Mouse (Mus musculus) midbrain, embryonic 14.5 days (tissue): ENCODE data around the gene Ncoa1. TPM values are rescaled to one million over a fixed set of nuclear protein-coding genes. Genes with fewer than 3 reads are reported as not detected.

ENCODE experiments used
- ATAC-seq: fragments of 200-750 bp; cut with Nextera tagmentation; 2 replicates; pipeline ENCODE4 v1.8.0; 2017; ENCODE audit warnings: moderate number of reproducible peaks, moderate library complexity; ENCODE audit not compliant: low FRiP score, low TSS enrichment
- DNase-seq: peaks from one replicate; pipeline ENCODE4 v3.0.0-alpha.2; 2015
- H3K27ac ChIP-seq: fragments of 300-500 bp; sonication (generic); replicated peaks from 2 replicates; pipeline ENCODE4 v1.5.1; 2014; ENCODE audit warnings: mild to moderate bottlenecking, low read depth, low read length, moderate library complexity
- H3K27me3 ChIP-seq: fragments of 300-500 bp; sonication (generic); 2 replicates; pipeline ENCODE4 v1.6.1; 2014; ENCODE audit warnings: low read length, control low read depth, mixed read lengths; ENCODE audit not compliant: control insufficient read depth, insufficient read depth
- H3K36me3 ChIP-seq: fragments of 300-500 bp; sonication (generic); 2 replicates; pipeline ENCODE4 v1.6.1; 2014; ENCODE audit warnings: low read length, control low read depth; ENCODE audit not compliant: control insufficient read depth, insufficient read depth
- H3K4me1 ChIP-seq: fragments of 300-500 bp; sonication (generic); 2 replicates; pipeline ENCODE4 v1.6.1; 2014; ENCODE audit warnings: mild to moderate bottlenecking, antibody characterized with exemption, low read length, control low read depth; ENCODE audit not compliant: control insufficient read depth, insufficient read depth
- H3K4me2 ChIP-seq: fragments of 300-500 bp; sonication (generic); 2 replicates; pipeline ENCODE4 v1.6.1; 2014; ENCODE audit warnings: mild to moderate bottlenecking, low read length, moderate library complexity
- H3K4me3 ChIP-seq: fragments of 300-500 bp; sonication (generic); replicated peaks from 2 replicates; pipeline ENCODE4 v1.5.1; 2014; ENCODE audit warnings: low read depth, low read length
- H3K9ac ChIP-seq: fragments of 300-500 bp; sonication (generic); replicated peaks from 2 replicates; pipeline ENCODE4 v1.6.1; 2014; ENCODE audit warnings: mild to moderate bottlenecking, low read length, moderate library complexity
- H3K9me3 ChIP-seq: fragments of 300-500 bp; sonication (generic); 2 replicates; pipeline ENCODE4 v1.6.1; 2016; ENCODE audit warnings: low read length, control low read depth, mixed read lengths; ENCODE audit not compliant: control insufficient read depth
- WGBS: fragments of 180-500 bp; shearing (Covaris S2); extraction: QIAGEN DNeasy Blood & Tissue Kit; methylation state at CpG from one replicate; pipeline ENCODE4 v1.1.7; 2014; 5-methylcytosine and 5-hydroxymethylcytosine counted together
- polyA plus RNA-seq: library from polyadenylated mRNA; unstranded; fragments of >200 nt; fragmentation: Nextera tagmentation; extraction: Ambion mirVana; gene quantifications from 2 replicates; pipeline ENCODE4 v1.2.1, GENCODE M21; 2014

Ncoa1 gene
- polyA plus RNA-seq, 1 experiment from 2014 or later, result 13.9 TPM

DNA sequence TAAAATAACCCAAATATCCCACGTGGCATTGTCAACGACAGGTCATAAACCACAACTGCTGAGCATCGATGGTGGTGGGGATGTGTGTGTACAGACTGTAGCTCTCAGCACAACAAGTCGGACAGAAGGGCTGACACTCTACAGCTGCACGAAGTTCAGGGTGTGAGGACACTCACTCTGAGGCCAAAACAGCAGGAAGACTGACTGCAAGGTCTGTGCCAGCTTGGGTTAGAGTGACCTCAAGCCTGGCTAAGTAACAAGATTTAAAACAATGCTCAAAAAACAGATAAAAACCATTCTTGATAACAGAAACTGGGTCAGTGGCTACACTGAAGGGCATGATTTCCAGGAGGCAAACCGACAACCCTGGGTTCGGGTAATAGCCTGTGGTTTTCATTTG is 246.8 kb downstream of the Ncoa1 start:
- Histone ChIP-seq H3K9ac (no peak overlapping the region), H3K27ac (no peak overlapping the region), H3K36me3 (peaks cover 9% of the 10 kb centered on the region; the same call in 1 of the 2 replicates), H3K4me3 (no peak overlapping the region), H3K4me2 (no peak overlapping the region), H3K27me3 (no peaks in the 10 kb centered on the region), H3K4me1 (no peaks in the 10 kb centered on the region; the same call in 1 of the 2 replicates), H3K9me3 (no peaks in the 10 kb centered on the region)
- WGBS, result 94% methylated on average over 7 of the region's 7 CpGs
- no peak for DNase-seq
- no peak for ATAC-seq

DNA sequence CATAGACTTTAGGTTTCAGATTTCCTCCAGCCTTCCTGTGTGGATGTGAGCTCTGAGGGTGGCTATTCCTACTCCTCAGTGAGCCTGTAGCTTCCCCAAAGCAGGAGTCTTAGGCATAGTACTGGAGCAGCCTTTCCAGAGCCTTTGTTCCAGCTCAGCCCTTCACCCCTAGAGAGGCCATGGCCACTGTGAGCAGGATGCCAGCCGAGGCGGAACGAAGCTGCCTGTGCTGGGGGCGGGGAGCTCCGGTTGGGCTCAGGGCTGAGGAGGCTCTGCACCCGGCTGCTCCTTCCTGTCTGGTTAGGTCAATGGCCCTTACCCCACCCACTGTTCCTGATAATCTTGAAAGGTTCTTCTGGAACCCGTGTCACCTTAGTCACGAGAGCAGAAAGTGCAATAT is 264.1 kb downstream of the Ncoa1 start:
- Histone ChIP-seq H3K4me2 (no peak overlapping the region), H3K36me3 (peaks cover 80% of the 10 kb centered on the region), H3K4me3 (no peak overlapping the region), H3K27ac (no peak overlapping the region), H3K4me1 (no peaks in the 10 kb centered on the region), H3K9me3 (no peaks in the 10 kb centered on the region), H3K9ac (no peak overlapping the region), H3K27me3 (no peaks in the 10 kb centered on the region)
- 59% methylated on average over 8 of the region's 8 CpGs for WGBS
- no peak for DNase-seq
- no peak for ATAC-seq

GRCm38 (mm10) chr12:4211174-4211573 is 265.8 kb downstream of the Ncoa1 start:
- Histone ChIP-seq H3K36me3 (peaks cover 85% of the 10 kb centered on the region), H3K9ac (no peak overlapping the region), H3K4me2 (no peak overlapping the region), H3K4me3 (no peak overlapping the region), H3K27me3 (no peaks in the 10 kb centered on the region), H3K9me3 (no peaks in the 10 kb centered on the region), H3K27ac (no peak overlapping the region), H3K4me1 (no peaks in the 10 kb centered on the region)
- DNase-seq (no peak), ATAC-seq (no peak)
- WGBS, result 94% methylated on average over 9 of the region's 9 CpGs

GRCm38 (mm10) chr12:4209196-4209595 is 267.8 kb downstream of the Ncoa1 start:
- 96% methylated on average over 9 of the region's 9 CpGs for WGBS
- no peaks in the 10 kb centered on the region for H3K9me3 ChIP-seq
- H3K4me3 ChIP-seq, result no peak overlapping the region
- H3K27ac ChIP-seq, result no peak overlapping the region
- H3K4me2 ChIP-seq, result no peak overlapping the region
- ATAC-seq (no peak), DNase-seq (no peak)
- H3K36me3 ChIP-seq, result peaks cover 74% of the 10 kb centered on the region
- no peak overlapping the region for H3K9ac ChIP-seq
- H3K4me1 ChIP-seq, result no peaks in the 10 kb centered on the region
- no peaks in the 10 kb centered on the region for H3K27me3 ChIP-seq

DNA sequence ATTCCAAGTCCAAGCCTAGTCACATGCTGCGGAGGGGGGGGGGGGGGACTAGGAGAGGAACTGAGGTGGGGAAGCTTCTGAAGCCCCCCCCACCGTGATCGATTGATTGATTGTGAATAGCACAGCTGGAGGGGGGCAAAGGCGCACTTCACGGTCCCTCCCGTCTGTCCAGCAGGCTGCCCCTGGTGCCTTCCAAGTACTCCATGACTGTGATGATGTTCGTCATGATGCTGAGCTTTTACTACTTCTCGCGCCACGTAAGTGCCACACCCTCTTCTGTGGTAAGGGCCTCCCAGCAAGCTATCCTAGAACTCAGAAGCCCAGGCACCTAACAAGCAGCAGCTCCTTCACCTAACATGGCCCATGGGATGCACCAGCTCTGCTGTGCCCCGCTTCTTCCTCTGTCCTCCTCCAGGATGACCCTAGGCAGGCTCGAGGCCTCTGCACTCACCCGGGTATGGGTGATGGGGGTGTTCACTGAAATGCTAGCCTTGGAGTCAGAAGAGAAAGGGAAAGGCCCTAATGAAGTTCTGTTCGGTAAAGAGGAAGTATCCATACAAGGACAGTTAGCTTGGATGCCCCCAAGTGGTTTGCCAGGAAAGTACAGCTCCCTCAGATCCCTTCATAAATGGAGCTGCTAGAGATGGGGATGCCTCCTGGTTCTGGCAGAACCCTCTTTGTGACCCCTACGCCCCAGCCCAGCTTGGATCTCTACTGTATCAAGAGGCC is 268.4 kb downstream of the Ncoa1 start:
- no peak overlapping the region for H3K9ac ChIP-seq
- WGBS, result 77% methylated on average over 15 of the region's 15 CpGs
- peaks cover 68% of the 10 kb centered on the region for H3K36me3 ChIP-seq
- peak; percentile 76 for DNase-seq
- ATAC-seq, result no peak
- H3K4me3 ChIP-seq, result no peak overlapping the region
- no peak overlapping the region for H3K4me2 ChIP-seq
- no peaks in the 10 kb centered on the region for H3K4me1 ChIP-seq
- H3K9me3 ChIP-seq, result no peaks in the 10 kb centered on the region
- no peaks in the 10 kb centered on the region for H3K27me3 ChIP-seq
- H3K27ac ChIP-seq, result no peak overlapping the region

- no peaks in the 10 kb centered on the region for H3K9me3 ChIP-seq
- no peak for ATAC-seq
- no peak overlapping the region for H3K27ac ChIP-seq
- no peaks in the 10 kb centered on the region for H3K4me1 ChIP-seq
- H3K4me2 ChIP-seq, result no peak overlapping the region
- no peaks in the 10 kb centered on the region for H3K27me3 ChIP-seq
- H3K9ac ChIP-seq, result no peak overlapping the region
- H3K4me3 ChIP-seq, result no peak overlapping the region
- no peak for DNase-seq
- WGBS, result 95% methylated on average over 11 of the region's 11 CpGs
- H3K36me3 ChIP-seq, result peaks cover 46% of the 10 kb centered on the region
Observed at GRCm38 (mm10) chr12:4206106-4206505, 270.9 kb downstream of the Ncoa1 start.

- no peak overlapping the region for H3K4me3 ChIP-seq
- H3K9ac ChIP-seq, result no peak overlapping the region
- peaks cover 19% of the 10 kb centered on the region; the same call in 1 of the 2 replicates for H3K36me3 ChIP-seq
- ATAC-seq (no peak), DNase-seq (no peak)
- H3K27me3 ChIP-seq, result no peaks in the 10 kb centered on the region
- H3K4me1 ChIP-seq, result no peaks in the 10 kb centered on the region
- H3K4me2 ChIP-seq, result no peak overlapping the region
- H3K27ac ChIP-seq, result no peak overlapping the region
- no peaks in the 10 kb centered on the region for H3K9me3 ChIP-seq
- WGBS, result 94% methylated on average over 4 of the region's 4 CpGs
Observed at GRCm38 (mm10) chr12:4202206-4202605, 274.8 kb downstream of the Ncoa1 start.

GRCm38 (mm10) chr12:4201454-4202200 is 275.4 kb downstream of the Ncoa1 start:
- peaks cover 16% of the 10 kb centered on the region; the same call in 1 of the 2 replicates for H3K36me3 ChIP-seq
- H3K4me3 ChIP-seq, result no peak overlapping the region
- H3K4me2 ChIP-seq, result no peak overlapping the region
- H3K4me1 ChIP-seq, result no peaks in the 10 kb centered on the region
- no peaks in the 10 kb centered on the region for H3K27me3 ChIP-seq
- DNase-seq, result no peak
- no peaks in the 10 kb centered on the region for H3K9me3 ChIP-seq
- H3K9ac ChIP-seq, result no peak overlapping the region
- WGBS, result 82% methylated on average over 13 of the region's 13 CpGs
- H3K27ac ChIP-seq, result no peak overlapping the region
- ATAC-seq, result no peak

- Histone ChIP-seq H3K9me3 (no peaks in the 10 kb centered on the region), H3K27me3 (no peaks in the 10 kb centered on the region), H3K4me1 (no peaks in the 10 kb centered on the region), H3K27ac (no peak overlapping the region), H3K4me2 (no peak overlapping the region), H3K36me3 (0 out of 2 replicates have a peak, but pooled peaks cover 3% of the 10 kb centered on the region), H3K4me3 (no peak overlapping the region), H3K9ac (no peak overlapping the region)
- no peak for ATAC-seq
- no peak for DNase-seq
- WGBS, result 95% methylated on average over 11 of the region's 11 CpGs
Observed at GRCm38 (mm10) chr12:4199271-4199670, 277.7 kb downstream of the Ncoa1 start.
